Mouse (Mus musculus) embryonic facial prominence, embryonic 13.5 days (tissue): ENCODE results near the gene Sgcg. TPM values are rescaled to one million over a fixed set of nuclear protein-coding genes. Genes with fewer than 3 reads are reported as not detected.

Source experiments
- ATAC-seq: fragments of 200-750 bp; cut with Nextera tagmentation; 2 replicates; pipeline ENCODE4 v1.8.0; 2017; ENCODE audit warnings: low read depth; ENCODE audit not compliant: insufficient number of reproducible peaks, insufficient read depth, low FRiP score, low TSS enrichment
- H3K27ac ChIP-seq: fragments of 300-500 bp; sonication (generic); 2 replicates; pipeline ENCODE4 v1.5.1; 2015; ENCODE audit warnings: moderate library complexity, mild to moderate bottlenecking, inconsistent platforms
- H3K27me3 ChIP-seq: fragments of 300-500 bp; sonication (generic); 2 replicates; pipeline ENCODE4 v1.6.1; 2015; ENCODE audit warnings: mild to moderate bottlenecking, inconsistent platforms
- H3K36me3 ChIP-seq: fragments of 300-500 bp; sonication (generic); 2 replicates; pipeline ENCODE4 v1.6.1; 2015; ENCODE audit warnings: mild to moderate bottlenecking, inconsistent platforms
- H3K4me1 ChIP-seq: fragments of 300-500 bp; sonication (generic); 2 replicates; pipeline ENCODE4 v1.6.1; 2015; ENCODE audit warnings: inconsistent platforms
- H3K4me2 ChIP-seq: fragments of 300-500 bp; sonication (generic); 2 replicates; pipeline ENCODE4 v1.6.1; 2015; ENCODE audit warnings: moderate library complexity, mild to moderate bottlenecking, inconsistent platforms
- H3K4me3 ChIP-seq: fragments of 300-500 bp; sonication (generic); 2 replicates; pipeline ENCODE4 v1.5.1; 2015; ENCODE audit warnings: mild to moderate bottlenecking, inconsistent platforms
- H3K9ac ChIP-seq: fragments of 300-500 bp; sonication (generic); 2 replicates; pipeline ENCODE4 v1.6.1; 2015; ENCODE audit warnings: mild to moderate bottlenecking, inconsistent platforms
- H3K9me3 ChIP-seq: fragments of 300-500 bp; sonication (generic); 2 replicates; pipeline ENCODE4 v1.6.1; 2016; ENCODE audit warnings: inconsistent platforms
- WGBS: fragments of 180-500 bp; shearing (Covaris S2); methylation state at CpG from one replicate; pipeline ENCODE4 v1.1.7; 2015; ENCODE audit warnings: mixed read lengths; 5-methylcytosine and 5-hydroxymethylcytosine counted together
- polyA plus RNA-seq: library from polyadenylated mRNA; unstranded; fragments of >200 nt; fragmentation: Nextera tagmentation; extraction: Ambion mirVana; gene quantifications from 2 replicates; pipeline ENCODE4 v1.2.1, GENCODE M21; 2015

Sgcg gene
- 0.98 and 1.3 TPM in 2 replicates for polyA plus RNA-seq

GRCm38 (mm10) chr14:61258352-61258751 lies at the start of gene Sgcg:
Gene Sgcg, minus strand, starts transcription at chr14:61258490.
- ATAC-seq: no peak

GRCm38 (mm10) chr14:61303969-61304609 lies 45.8 kb upstream of the Sgcg start:
- no peak overlapping the region for H3K9ac ChIP-seq
- ATAC-seq: no peak
- 54% methylated on average over 4 of the region's 4 CpGs for WGBS
- no peaks in the 10 kb centered on the region for H3K27me3 ChIP-seq
- H3K4me2 ChIP-seq: no peak overlapping the region
- H3K27ac ChIP-seq: no peak overlapping the region; the same call in 1 of the 2 replicates
- H3K9me3 ChIP-seq: no peaks in the 10 kb centered on the region
- H3K4me1 ChIP-seq: 0 out of 2 replicates have a peak, but pooled peaks cover 11% of the 10 kb centered on the region
- no peaks in the 10 kb centered on the region for H3K36me3 ChIP-seq
- no peak overlapping the region for H3K4me3 ChIP-seq

More at GRCm38 (mm10) chr14:61258352-61258751, at the start of gene Sgcg:
- Histone ChIP-seq H3K36me3 (no peaks in the 10 kb centered on the region), H3K27me3 (no peaks in the 10 kb centered on the region), H3K27ac (peak within 1 kb of the TSS; percentile 60; the same call in 1 of the 2 replicates), H3K4me1 (peaks cover 6% of the 10 kb centered on the region), H3K4me2 (peak within 1 kb of the TSS; percentile 29), H3K9me3 (no peaks in the 10 kb centered on the region), H3K9ac (no peak within 1 kb of the TSS), H3K4me3 (no peak within 1 kb of the TSS)
- 23% methylated on average over 11 of the region's 11 CpGs for WGBS

GRCm38 (mm10) chr14:61302428-61302827 lies 44.1 kb upstream of the Sgcg start:
- H3K4me1 ChIP-seq: 0 out of 2 replicates have a peak, but pooled peaks cover 12% of the 10 kb centered on the region
- no peaks in the 10 kb centered on the region for H3K36me3 ChIP-seq
- H3K27ac ChIP-seq: no peak overlapping the region
- 72% methylated on average over 2 of the region's 2 CpGs for WGBS
- no peak for ATAC-seq
- H3K27me3 ChIP-seq: no peaks in the 10 kb centered on the region
- no peak overlapping the region for H3K4me2 ChIP-seq
- H3K9ac ChIP-seq: no peak overlapping the region
- H3K9me3 ChIP-seq: no peaks in the 10 kb centered on the region
- H3K4me3 ChIP-seq: no peak overlapping the region

GRCm38 (mm10) chr14:61301323-61301722 lies 43.0 kb upstream of the Sgcg start:
- Histone ChIP-seq H3K27me3 (no peaks in the 10 kb centered on the region), H3K36me3 (no peaks in the 10 kb centered on the region), H3K9ac (no peak overlapping the region), H3K27ac (no peak overlapping the region), H3K4me1 (0 out of 2 replicates have a peak, but pooled peaks cover 16% of the 10 kb centered on the region), H3K4me2 (no peak overlapping the region), H3K4me3 (no peak overlapping the region), H3K9me3 (no peaks in the 10 kb centered on the region)
- 49% methylated on average over 2 of the region's 2 CpGs for WGBS
- no peak for ATAC-seq

- ATAC-seq: no peak
- no peak overlapping the region for H3K9ac ChIP-seq
- H3K4me2 ChIP-seq: no peak overlapping the region
- 79% methylated on average over 6 of the region's 6 CpGs for WGBS
- no peaks in the 10 kb centered on the region for H3K36me3 ChIP-seq
- no peak overlapping the region for H3K4me3 ChIP-seq
- H3K9me3 ChIP-seq: no peaks in the 10 kb centered on the region
- no peak overlapping the region for H3K27ac ChIP-seq
- H3K27me3 ChIP-seq: no peaks in the 10 kb centered on the region
- 0 out of 2 replicates have a peak, but pooled peaks cover 14% of the 10 kb centered on the region for H3K4me1 ChIP-seq
These were observed 41.5 kb upstream of the Sgcg start for GRCm38 (mm10) chr14:61299810-61300209.

GRCm38 (mm10) chr14:61294738-61295079 lies 36.4 kb upstream of the Sgcg start:
- peak overlapping the region; percentile 27 for H3K4me2 ChIP-seq
- WGBS: 15% methylated on average over 6 of the region's 6 CpGs

GRCm38 (mm10) chr14:61293884-61294737 lies 35.8 kb upstream of the Sgcg start:
- H3K36me3 ChIP-seq: no peaks in the 10 kb centered on the region
- 45% methylated on average over 16 of the region's 16 CpGs for WGBS
- no peaks in the 10 kb centered on the region for H3K9me3 ChIP-seq
- no peaks in the 10 kb centered on the region for H3K27me3 ChIP-seq
- ATAC-seq: no peak
- no peak overlapping the region for H3K27ac ChIP-seq
- peak overlapping the region; percentile 27 for H3K4me2 ChIP-seq
- H3K4me1 ChIP-seq: 0 out of 2 replicates have a peak, but pooled peaks cover 5% of the 10 kb centered on the region
- no peak overlapping the region for H3K4me3 ChIP-seq
- no peak overlapping the region for H3K9ac ChIP-seq

More at GRCm38 (mm10) chr14:61294738-61295079, 36.4 kb upstream of the Sgcg start:
- Histone ChIP-seq H3K9ac (no peak overlapping the region), H3K9me3 (no peaks in the 10 kb centered on the region), H3K27me3 (no peaks in the 10 kb centered on the region), H3K4me1 (0 out of 2 replicates have a peak, but pooled peaks cover 5% of the 10 kb centered on the region), H3K4me3 (no peak overlapping the region), H3K27ac (no peak overlapping the region), H3K36me3 (no peaks in the 10 kb centered on the region)
- ATAC-seq: no peak

- no peaks in the 10 kb centered on the region for H3K9me3 ChIP-seq
- no peak for ATAC-seq
- H3K4me1 ChIP-seq: no peaks in the 10 kb centered on the region
- H3K4me3 ChIP-seq: no peak overlapping the region
- H3K4me2 ChIP-seq: no peak overlapping the region
- H3K9ac ChIP-seq: no peak overlapping the region
- H3K36me3 ChIP-seq: no peaks in the 10 kb centered on the region
- no peak overlapping the region for H3K27ac ChIP-seq
- no peaks in the 10 kb centered on the region for H3K27me3 ChIP-seq
- 58% methylated on average over 3 of the region's 3 CpGs for WGBS
These were observed 32.4 kb upstream of the Sgcg start for GRCm38 (mm10) chr14:61290664-61291063.

- Histone ChIP-seq H3K27me3 (no peaks in the 10 kb centered on the region), H3K4me2 (no peak overlapping the region), H3K36me3 (no peaks in the 10 kb centered on the region), H3K9me3 (no peaks in the 10 kb centered on the region), H3K27ac (no peak overlapping the region), H3K9ac (no peak overlapping the region), H3K4me1 (no peaks in the 10 kb centered on the region), H3K4me3 (no peak overlapping the region)
- WGBS: 73% methylated on average over 19 of the region's 19 CpGs
- no peak for ATAC-seq
These were observed 30.5 kb upstream of the Sgcg start for GRCm38 (mm10) chr14:61288606-61289286.

GRCm38 (mm10) chr14:61278676-61279300 lies 20.5 kb upstream of the Sgcg start:
- Histone ChIP-seq H3K4me3 (no peak overlapping the region), H3K4me2 (no peak overlapping the region), H3K27me3 (peaks cover 31% of the 10 kb centered on the region), H3K9me3 (no peaks in the 10 kb centered on the region), H3K9ac (no peak overlapping the region), H3K36me3 (no peaks in the 10 kb centered on the region), H3K27ac (no peak overlapping the region), H3K4me1 (peaks cover 10% of the 10 kb centered on the region)
- no peak for ATAC-seq
- 80% methylated on average over 7 of the region's 7 CpGs for WGBS

- no peaks in the 10 kb centered on the region for H3K36me3 ChIP-seq
- H3K27me3 ChIP-seq: peaks cover 44% of the 10 kb centered on the region
- H3K27ac ChIP-seq: no peak overlapping the region
- H3K9ac ChIP-seq: no peak overlapping the region
- no peaks in the 10 kb centered on the region for H3K9me3 ChIP-seq
- 29% methylated on average over 1 of the region's 1 CpGs for WGBS
- peaks cover 10% of the 10 kb centered on the region for H3K4me1 ChIP-seq
- H3K4me3 ChIP-seq: no peak overlapping the region
- H3K4me2 ChIP-seq: no peak overlapping the region
- no peak for ATAC-seq
These were observed 19.0 kb upstream of the Sgcg start for GRCm38 (mm10) chr14:61277285-61277684.
